Mouse (Mus musculus) C2C12 (cell line): ENCODE measurements around the gene Prkab1. TPM values are rescaled to one million over a fixed set of nuclear protein-coding genes. Genes with fewer than 3 reads are reported as not detected.

Source experiments
- H3K27me3 ChIP-seq: one replicate; pipeline ENCODE4 v1.6.1; 2011; ENCODE audit not compliant: control insufficient read depth, insufficient read depth, insufficient read length
- H3K36me3 ChIP-seq: one replicate; pipeline ENCODE4 v1.6.1; 2011; ENCODE audit not compliant: control insufficient read depth, insufficient read depth
- H3K4me3 ChIP-seq: one replicate; pipeline ENCODE4 v1.5.1; 2011; ENCODE audit warnings: mild to moderate bottlenecking, control low read depth; ENCODE audit not compliant: poor library complexity, insufficient read depth, severe bottlenecking
- H3K79me2 ChIP-seq: one replicate; pipeline ENCODE4 v1.6.1; 2011; ENCODE audit not compliant: control insufficient read depth, insufficient read depth
- H3K79me3 ChIP-seq: one replicate; pipeline ENCODE4 v1.6.1; 2011; ENCODE audit warnings: low read depth, control low read depth
- H3ac ChIP-seq: one replicate; pipeline ENCODE3; 2011; ENCODE audit warnings: low read depth; ENCODE audit not compliant: control insufficient read depth, insufficient read length
- CEBPB ChIP-seq: IDR thresholded peaks from one replicate; pipeline ENCODE4 v1.6.1; 2011; ENCODE audit warnings: low read depth, mild to moderate bottlenecking, control low read depth, moderate library complexity
- CTCF ChIP-seq: IDR thresholded peaks from one replicate; pipeline ENCODE4 v1.5.1; 2011; ENCODE audit not compliant: control insufficient read depth, insufficient read depth, insufficient read length
- FOSL1 ChIP-seq: IDR thresholded peaks from one replicate; pipeline ENCODE4 v1.8.0; 2011; ENCODE audit warnings: mild to moderate bottlenecking, low read length; ENCODE audit not compliant: poor library complexity, insufficient read depth, severe bottlenecking
- MAX ChIP-seq: IDR thresholded peaks from one replicate; pipeline ENCODE4 v1.6.1; 2011; ENCODE audit warnings: mild to moderate bottlenecking, control low read depth
- MYOD1 ChIP-seq: IDR thresholded peaks from one replicate; pipeline ENCODE4 v1.6.1; 2011; ENCODE audit warnings: low read depth; ENCODE audit not compliant: control insufficient read depth, insufficient read length
- MYOG ChIP-seq: IDR thresholded peaks from one replicate; pipeline ENCODE4 v1.6.1; 2011; ENCODE audit not compliant: control insufficient read depth, insufficient read length; ENCODE audit errors: extremely low read depth
- USF1 ChIP-seq: IDR thresholded peaks from one replicate; pipeline ENCODE4 v1.6.1; 2011; ENCODE audit warnings: low read depth, mild to moderate bottlenecking, control low read depth, moderate library complexity
- polyA plus RNA-seq: library from polyadenylated mRNA; unstranded; fragments of >200 nt; fragmentation: generic; extraction: Trizol; gene quantifications from one replicate; pipeline ENCODE4 v1.2.1, GENCODE M21; 2012; ENCODE audit warnings: missing spikeins

Prkab1 gene
- polyA plus RNA-seq, 1 experiment, result 48.6 TPM

GRCm38 (mm10) chr5:116018784-116019183, 5.5 kb downstream of the Prkab1 start:
- Histone ChIP-seq H3K79me2 (peaks cover 28% of the 10 kb centered on the region), H3K4me3 (no peak overlapping the region), H3K36me3 (peaks cover 88% of the 10 kb centered on the region), H3ac (no peak overlapping the region), H3K27me3 (no peaks in the 10 kb centered on the region), H3K79me3 (peaks cover 22% of the 10 kb centered on the region)
- TF ChIP-seq MYOG (no peak), USF1 (no peak), FOSL1 (no peak), MAX (no peak), CEBPB (no peak), MYOD1 (no peak), CTCF (no peak)

- TF ChIP-seq CEBPB (no peak), CTCF (no peak), MAX (no peak), USF1 (no peak), FOSL1 (no peak), MYOG (no peak), MYOD1 (no peak)
- H3K79me3 ChIP-seq, result peaks cover 17% of the 10 kb centered on the region
- H3K36me3 ChIP-seq, result peaks cover 94% of the 10 kb centered on the region
- no peak overlapping the region for H3ac ChIP-seq
- H3K79me2 ChIP-seq, result peaks cover 22% of the 10 kb centered on the region
- no peaks in the 10 kb centered on the region for H3K27me3 ChIP-seq
- H3K4me3 ChIP-seq, result no peak overlapping the region
Observed at GRCm38 (mm10) chr5:116018196-116018595, 6.1 kb downstream of the Prkab1 start.

GRCm38 (mm10) chr5:116017391-116017790, 6.9 kb downstream of the Prkab1 start:
- peaks cover 9% of the 10 kb centered on the region for H3K79me3 ChIP-seq
- H3K36me3 ChIP-seq, result peaks cover 86% of the 10 kb centered on the region
- TF ChIP-seq MYOG (no peak), FOSL1 (no peak), CTCF (no peak), MYOD1 (no peak), USF1 (no peak), CEBPB (no peak), MAX (no peak)
- no peaks in the 10 kb centered on the region for H3K27me3 ChIP-seq
- H3ac ChIP-seq, result no peak overlapping the region
- peaks cover 14% of the 10 kb centered on the region for H3K79me2 ChIP-seq
- no peak overlapping the region for H3K4me3 ChIP-seq

GRCm38 (mm10) chr5:116016542-116016941, 7.8 kb downstream of the Prkab1 start:
- no peak overlapping the region for H3K4me3 ChIP-seq
- TF ChIP-seq FOSL1 (no peak), CEBPB (no peak), MAX (no peak), MYOD1 (no peak), CTCF (no peak), MYOG (no peak), USF1 (no peak)
- H3ac ChIP-seq, result no peak overlapping the region
- H3K27me3 ChIP-seq, result no peaks in the 10 kb centered on the region
- peaks cover 6% of the 10 kb centered on the region for H3K79me2 ChIP-seq
- peaks cover 79% of the 10 kb centered on the region for H3K36me3 ChIP-seq
- H3K79me3 ChIP-seq, result peaks cover 1% of the 10 kb centered on the region

- Histone ChIP-seq H3K36me3 (peaks cover 57% of the 10 kb centered on the region), H3K27me3 (no peaks in the 10 kb centered on the region), H3K4me3 (no peak overlapping the region), H3K79me2 (no peaks in the 10 kb centered on the region), H3ac (no peak overlapping the region), H3K79me3 (no peaks in the 10 kb centered on the region)
- TF ChIP-seq CEBPB (no peak), USF1 (no peak), FOSL1 (no peak), CTCF (no peak), MAX (no peak), MYOG (no peak), MYOD1 (no peak)
Observed at GRCm38 (mm10) chr5:116014237-116014636, 10.1 kb downstream of the Prkab1 start.

- H3K36me3 ChIP-seq, result peaks cover 53% of the 10 kb centered on the region
- H3K79me2 ChIP-seq, result no peaks in the 10 kb centered on the region
- TF ChIP-seq CEBPB (no peak), MYOD1 (no peak), FOSL1 (no peak), MYOG (no peak), CTCF (no peak), USF1 (no peak), MAX (no peak)
- H3K27me3 ChIP-seq, result no peaks in the 10 kb centered on the region
- no peak overlapping the region for H3K4me3 ChIP-seq
- no peak overlapping the region for H3ac ChIP-seq
- H3K79me3 ChIP-seq, result no peaks in the 10 kb centered on the region
Observed at GRCm38 (mm10) chr5:116013821-116014220, 10.5 kb downstream of the Prkab1 start.
